Mouse (Mus musculus): ENCODE results near the gene Hivep1. TPM values are rescaled to one million over a fixed set of nuclear protein-coding genes. Genes with fewer than 3 reads are reported as not detected.

Gene Hivep1
- polyA plus RNA-seq, 1 experiment, result 2.5 TPM

DNA sequence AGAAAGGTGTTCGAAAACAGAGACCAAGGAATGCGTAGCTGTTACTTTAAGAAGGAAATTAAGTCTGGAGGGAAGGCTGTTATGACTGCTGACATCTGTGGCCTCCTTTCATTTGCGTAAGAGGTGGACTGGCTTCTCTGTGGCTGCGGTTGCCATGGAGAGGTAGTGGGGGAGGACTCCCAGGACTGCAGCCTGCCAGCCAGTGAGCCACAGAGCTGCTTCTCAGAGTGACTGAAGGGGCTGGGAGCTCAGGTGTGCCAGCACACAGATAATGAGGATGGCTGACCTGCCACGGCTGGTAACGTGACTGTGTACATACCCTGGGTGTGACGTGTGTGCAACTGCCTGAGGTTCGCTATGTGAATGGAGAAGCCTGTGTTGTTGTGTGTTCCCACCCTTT lies 51.2 kb downstream of the Hivep1 start:
- TF ChIP-seq TAL1 (IDR thresholded peaks at IDR 0.05; ENCODE audit: low read length), result no peak
- no peak for TF ChIP-seq GATA1 (IDR thresholded peaks at IDR 0.05; ENCODE audit: low read length)
- Histone ChIP-seq H3K4me1 (ENCODE audit: control insufficient read depth) (peaks cover 25% of the 10 kb centered on the region), H3K4me3 (replicated peaks) (no peak overlapping the region), H3K27me3 (ENCODE audit: control insufficient read depth) (no peaks in the 10 kb centered on the region), H3K9me3 (ENCODE audit: control insufficient read depth, low read length) (peaks cover 3% of the 10 kb centered on the region), H3K36me3 (ENCODE audit: control insufficient read depth) (peaks cover under 1% of the 10 kb centered on the region)

DNA sequence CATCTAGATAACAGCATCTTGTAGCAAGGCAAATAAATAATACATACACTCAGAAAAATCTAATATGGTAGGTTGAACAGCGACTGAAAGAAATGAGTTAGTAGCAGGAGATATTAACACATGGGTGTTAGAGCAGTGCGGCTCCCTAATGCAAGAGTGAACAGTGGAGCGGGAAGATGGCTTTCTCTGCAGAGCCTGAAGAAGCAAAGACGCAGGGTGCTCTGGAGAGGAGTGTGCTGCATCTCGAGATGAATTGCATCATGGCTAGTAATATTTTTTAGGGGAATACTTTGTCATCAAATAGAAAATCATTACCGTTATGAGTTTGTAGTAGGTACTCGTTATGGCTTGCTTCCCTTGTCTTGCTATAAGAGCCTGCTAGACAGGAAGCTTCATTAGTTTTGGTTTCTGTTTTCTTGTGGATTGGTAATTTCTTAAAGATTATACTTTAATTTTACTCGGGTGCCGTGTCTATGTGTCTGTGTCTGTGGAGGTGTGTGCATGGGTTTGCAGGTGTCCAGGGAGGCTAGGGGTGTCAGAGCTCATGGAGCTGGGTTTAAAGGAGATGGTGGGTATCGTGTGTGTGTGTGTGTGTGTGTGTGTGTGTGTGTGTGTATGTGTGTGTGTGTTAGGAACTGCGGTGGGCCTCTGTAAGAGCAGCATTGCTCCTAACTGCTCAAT lies 51.8 kb downstream of the Hivep1 start:
- peaks cover 27% of the 10 kb centered on the region for H3K4me1 ChIP-seq (ENCODE audit: control insufficient read depth)
- H3K27me3 ChIP-seq (ENCODE audit: control insufficient read depth), result no peaks in the 10 kb centered on the region
- TF ChIP-seq TAL1 (IDR thresholded peaks at IDR 0.05; ENCODE audit: low read length), result no peak
- no peak for TF ChIP-seq GATA1 (IDR thresholded peaks at IDR 0.05; ENCODE audit: low read length)
- H3K4me3 ChIP-seq (replicated peaks), result no peak overlapping the region
- no peaks in the 10 kb centered on the region for H3K9me3 ChIP-seq (ENCODE audit: control insufficient read depth, low read length)
- H3K36me3 ChIP-seq (ENCODE audit: control insufficient read depth), result no peaks in the 10 kb centered on the region

- Histone ChIP-seq H3K4me3 (replicated peaks) (no peak overlapping the region), H3K9me3 (ENCODE audit: control insufficient read depth, low read length) (no peaks in the 10 kb centered on the region), H3K4me1 (ENCODE audit: control insufficient read depth) (peaks cover 27% of the 10 kb centered on the region), H3K27me3 (ENCODE audit: control insufficient read depth) (no peaks in the 10 kb centered on the region), H3K36me3 (ENCODE audit: control insufficient read depth) (no peaks in the 10 kb centered on the region)
- TF ChIP-seq GATA1 (IDR thresholded peaks at IDR 0.05; ENCODE audit: low read length) (no peak), TAL1 (IDR thresholded peaks at IDR 0.05; ENCODE audit: low read length) (no peak)
Measured at GRCm38 (mm10) chr13:42104371-42104770, 52.5 kb downstream of the Hivep1 start.

DNA sequence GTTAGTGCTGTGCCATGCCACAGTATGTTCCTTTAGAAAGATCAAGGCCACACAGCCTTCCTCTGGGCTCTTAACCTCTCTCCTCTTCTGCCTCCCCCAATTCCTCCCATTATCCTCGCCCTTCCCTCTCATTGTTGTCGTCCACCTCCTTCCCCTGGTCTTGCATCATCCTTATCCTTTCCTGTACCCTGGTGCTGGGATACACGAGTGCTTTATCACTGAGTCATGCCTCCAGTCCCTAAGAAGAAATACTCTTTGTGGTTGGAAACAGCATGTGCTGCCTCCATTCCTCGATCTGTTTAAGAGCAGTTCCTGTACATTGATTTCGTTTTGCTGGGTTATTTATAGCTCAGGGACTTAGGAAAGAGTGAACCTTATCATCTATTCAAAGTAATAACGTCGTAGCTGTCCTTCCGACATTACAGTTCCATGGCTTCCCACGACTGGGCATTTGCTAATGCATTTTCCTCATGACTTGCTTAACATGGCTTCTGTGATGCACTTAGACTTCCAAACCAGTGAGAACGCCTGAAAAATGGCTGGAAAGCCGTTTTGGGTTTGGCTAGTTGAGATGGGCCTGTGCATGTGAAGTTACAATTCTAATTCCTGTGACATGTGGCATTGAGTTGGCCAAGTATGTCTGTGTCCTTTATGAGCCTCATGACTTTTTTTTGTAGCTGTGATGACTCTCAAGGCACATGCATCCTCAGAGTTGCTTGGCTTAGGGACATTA lies 56.8 kb downstream of the Hivep1 start:
- H3K27me3 ChIP-seq (ENCODE audit: control insufficient read depth), result no peaks in the 10 kb centered on the region
- no peak overlapping the region for H3K4me3 ChIP-seq (replicated peaks)
- TF ChIP-seq TAL1 (IDR thresholded peaks at IDR 0.05; ENCODE audit: low read length), result no peak
- no peak for TF ChIP-seq GATA1 (IDR thresholded peaks at IDR 0.05; ENCODE audit: low read length)
- H3K9me3 ChIP-seq (ENCODE audit: control insufficient read depth, low read length), result no peaks in the 10 kb centered on the region
- H3K36me3 ChIP-seq (ENCODE audit: control insufficient read depth), result no peaks in the 10 kb centered on the region
- peaks cover 2% of the 10 kb centered on the region; the same call in 1 of the 2 replicates for H3K4me1 ChIP-seq (ENCODE audit: control insufficient read depth)

DNA sequence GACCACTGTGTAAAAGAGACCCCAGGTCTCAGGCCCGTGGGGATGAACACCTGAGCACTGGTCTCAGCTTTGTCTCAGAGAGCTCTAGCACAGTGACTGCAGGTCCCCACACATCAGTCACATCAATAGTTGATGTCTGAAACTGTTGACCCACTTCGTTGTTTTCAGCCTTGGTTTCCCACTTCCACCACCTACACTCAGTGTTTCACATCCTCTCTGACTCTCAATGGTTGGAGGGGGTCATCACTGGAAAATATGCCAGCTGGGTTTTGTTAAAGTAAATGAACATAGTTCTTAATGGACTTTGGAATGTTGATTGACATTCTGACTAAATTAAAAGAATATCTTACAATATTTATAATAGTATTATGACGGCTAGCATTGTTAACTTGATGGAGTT lies 58.6 kb downstream of the Hivep1 start:
- Histone ChIP-seq H3K9me3 (ENCODE audit: control insufficient read depth, low read length) (no peaks in the 10 kb centered on the region), H3K36me3 (ENCODE audit: control insufficient read depth) (no peaks in the 10 kb centered on the region), H3K4me3 (replicated peaks) (no peak overlapping the region), H3K27me3 (ENCODE audit: control insufficient read depth) (no peaks in the 10 kb centered on the region), H3K4me1 (ENCODE audit: control insufficient read depth) (peaks cover 11% of the 10 kb centered on the region)
- TF ChIP-seq GATA1 (IDR thresholded peaks at IDR 0.05; ENCODE audit: low read length) (no peak), TAL1 (IDR thresholded peaks at IDR 0.05; ENCODE audit: low read length) (no peak)

GRCm38 (mm10) chr13:42112071-42112470 lies 60.2 kb downstream of the Hivep1 start:
- no peaks in the 10 kb centered on the region for H3K9me3 ChIP-seq (ENCODE audit: control insufficient read depth, low read length)
- H3K36me3 ChIP-seq (ENCODE audit: control insufficient read depth), result no peaks in the 10 kb centered on the region
- H3K4me1 ChIP-seq (ENCODE audit: control insufficient read depth), result peaks cover 13% of the 10 kb centered on the region
- H3K4me3 ChIP-seq (replicated peaks), result no peak overlapping the region
- no peaks in the 10 kb centered on the region for H3K27me3 ChIP-seq (ENCODE audit: control insufficient read depth)
- TF ChIP-seq GATA1 (IDR thresholded peaks at IDR 0.05; ENCODE audit: low read length) (no peak), TAL1 (IDR thresholded peaks at IDR 0.05; ENCODE audit: low read length) (no peak)

DNA sequence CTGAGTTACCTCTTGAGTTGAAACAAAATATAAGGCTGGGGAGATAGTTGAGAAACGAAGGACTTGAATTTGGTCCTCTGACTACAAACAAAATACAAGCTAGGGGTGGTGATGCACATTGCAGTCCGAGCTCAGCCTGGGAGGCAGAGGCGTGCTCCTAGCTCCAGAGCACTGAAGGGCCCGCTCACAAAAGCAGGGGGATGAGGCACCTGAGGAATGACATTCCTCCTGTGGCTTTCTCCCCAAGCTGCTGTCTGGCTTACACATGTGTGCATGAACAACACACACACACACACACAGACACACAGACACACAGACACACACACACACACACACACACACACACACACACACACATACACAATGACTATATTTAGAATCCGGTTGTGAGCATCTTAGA lies 60.9 kb downstream of the Hivep1 start:
- H3K4me1 ChIP-seq (ENCODE audit: control insufficient read depth), result peaks cover 13% of the 10 kb centered on the region
- no peaks in the 10 kb centered on the region for H3K9me3 ChIP-seq (ENCODE audit: control insufficient read depth, low read length)
- H3K4me3 ChIP-seq (replicated peaks), result no peak overlapping the region
- no peaks in the 10 kb centered on the region for H3K36me3 ChIP-seq (ENCODE audit: control insufficient read depth)
- no peaks in the 10 kb centered on the region for H3K27me3 ChIP-seq (ENCODE audit: control insufficient read depth)
- TF ChIP-seq GATA1 (IDR thresholded peaks at IDR 0.05; ENCODE audit: low read length) (no peak), TAL1 (IDR thresholded peaks at IDR 0.05; ENCODE audit: low read length) (no peak)

DNA sequence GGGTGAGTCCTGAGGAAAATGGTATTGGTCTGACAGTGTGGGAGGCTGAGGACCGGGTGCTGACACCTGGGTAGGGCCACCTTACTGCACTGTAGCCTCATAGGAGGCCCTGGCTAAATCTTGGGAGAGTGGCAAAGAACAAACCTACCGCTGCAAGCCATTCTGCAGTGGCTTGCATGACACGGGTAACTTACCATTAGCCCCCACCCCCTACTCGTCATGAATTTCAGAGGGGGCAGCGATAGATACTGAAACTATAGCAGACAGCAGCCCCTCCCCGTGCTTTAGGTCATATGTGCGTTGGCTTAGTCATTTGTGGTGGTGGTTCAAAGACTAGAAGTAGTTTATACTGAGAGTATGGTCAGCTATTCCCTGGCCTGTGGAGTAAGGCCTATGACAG lies 61.8 kb downstream of the Hivep1 start:
- Histone ChIP-seq H3K27me3 (ENCODE audit: control insufficient read depth) (no peaks in the 10 kb centered on the region), H3K9me3 (ENCODE audit: control insufficient read depth, low read length) (no peaks in the 10 kb centered on the region), H3K4me1 (ENCODE audit: control insufficient read depth) (peaks cover 10% of the 10 kb centered on the region), H3K4me3 (replicated peaks) (no peak overlapping the region), H3K36me3 (ENCODE audit: control insufficient read depth) (no peaks in the 10 kb centered on the region)
- TF ChIP-seq TAL1 (IDR thresholded peaks at IDR 0.05; ENCODE audit: low read length) (no peak), GATA1 (IDR thresholded peaks at IDR 0.05; ENCODE audit: low read length) (no peak)

DNA sequence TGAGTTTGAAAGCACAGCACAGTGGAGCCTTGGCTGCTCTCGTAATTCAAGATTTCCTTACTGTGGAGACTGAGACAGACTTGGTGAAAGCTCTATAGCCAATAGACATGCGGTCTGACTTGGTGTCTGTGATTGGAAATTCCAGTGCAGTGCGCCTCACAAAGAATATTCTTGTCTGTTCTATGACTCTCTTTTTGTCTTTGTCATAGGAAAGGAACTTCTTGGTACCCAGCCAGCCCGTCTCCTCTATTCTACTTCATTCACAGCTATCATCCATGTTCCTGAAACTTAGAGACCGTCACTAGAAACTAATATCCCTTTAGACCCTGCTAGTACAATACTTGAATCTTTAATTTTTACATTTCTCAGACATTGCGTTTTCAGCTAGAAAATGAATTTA lies 64.5 kb downstream of the Hivep1 start:
- TF ChIP-seq GATA1 (IDR thresholded peaks at IDR 0.05; ENCODE audit: low read length), result no peak
- no peak for TF ChIP-seq TAL1 (IDR thresholded peaks at IDR 0.05; ENCODE audit: low read length)
- H3K27me3 ChIP-seq (ENCODE audit: control insufficient read depth), result no peaks in the 10 kb centered on the region
- peaks cover 12% of the 10 kb centered on the region for H3K4me1 ChIP-seq (ENCODE audit: control insufficient read depth)
- no peak overlapping the region for H3K4me3 ChIP-seq (replicated peaks)
- H3K9me3 ChIP-seq (ENCODE audit: control insufficient read depth, low read length), result no peaks in the 10 kb centered on the region
- H3K36me3 ChIP-seq (ENCODE audit: control insufficient read depth), result no peaks in the 10 kb centered on the region

All from erythroblast, embryonic 14.5 days (primary cell).